Mouse (Mus musculus): ENCODE data around the gene Ap5z1.

Ap5z1 gene

DNA sequence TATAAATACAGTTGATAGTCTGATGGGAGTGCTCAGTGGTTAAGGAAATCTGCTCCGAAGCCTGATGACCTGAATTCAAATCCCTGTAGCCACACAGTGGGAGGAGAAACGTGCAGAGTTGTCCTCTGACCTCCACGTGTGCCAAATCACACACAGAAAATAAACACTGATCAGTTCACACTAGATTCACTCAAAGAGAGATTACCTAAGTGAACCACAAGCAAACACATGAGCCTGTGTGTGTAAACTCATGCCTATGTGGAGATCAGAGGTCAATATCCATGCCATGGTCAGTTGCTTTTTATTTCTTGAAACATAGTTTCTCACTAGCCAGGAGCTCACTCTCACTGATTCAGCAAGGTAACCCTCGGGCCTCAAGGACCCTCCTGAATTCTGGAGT lies 56.6 kb downstream of the Ap5z1 start:
- DNase-seq (ENCODE audit: low spot score in 2 of 2): no peak

GRCm38 (mm10) chr5:142521195-142521866 lies 57.6 kb downstream of the Ap5z1 start:
- DNase-seq (ENCODE audit: low spot score in 2 of 2): no peak

DNA sequence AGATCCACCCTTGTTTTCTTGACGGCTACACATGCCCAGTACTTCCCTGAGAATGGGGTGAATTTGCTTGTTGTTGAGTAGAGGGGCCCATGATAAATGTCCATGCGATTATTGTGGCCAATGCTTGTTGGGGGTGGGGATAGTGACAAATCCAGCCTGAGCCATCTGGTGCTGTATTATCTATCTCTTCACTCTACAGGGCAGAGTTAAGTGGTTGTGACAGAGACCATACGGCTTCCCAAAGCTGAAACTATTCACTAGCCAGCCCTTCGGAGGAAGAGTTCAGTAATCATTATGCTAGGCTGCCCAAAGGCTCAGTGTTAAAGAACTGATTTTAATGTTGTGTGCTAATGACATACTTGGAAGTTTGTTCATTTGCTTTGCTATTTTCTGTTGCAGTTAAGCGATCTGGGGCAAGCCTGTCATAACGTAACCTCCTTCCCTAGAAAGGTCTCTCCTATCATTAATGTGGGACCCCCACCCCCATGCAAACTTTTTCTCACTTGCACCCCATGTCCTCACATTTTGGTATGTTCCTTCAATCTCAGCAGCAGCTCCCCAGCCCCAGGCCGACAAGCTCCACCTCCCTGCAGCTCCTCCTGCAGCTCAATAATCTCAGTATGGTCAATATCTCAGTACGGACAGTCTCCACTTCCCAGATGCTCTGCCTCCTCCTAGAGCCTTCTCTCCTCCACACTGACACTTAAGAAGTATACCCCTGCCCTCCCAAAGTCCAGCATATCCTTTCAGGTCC lies 61.1 kb downstream of the Ap5z1 start:
- DNase-seq (ENCODE audit: low spot score in 2 of 2): no peak
